Mouse (Mus musculus) heart, postnatal 25 days (tissue): Measurements from ENCODE around the gene Snx10. TPM values are rescaled to one million over a fixed set of nuclear protein-coding genes. Genes with fewer than 3 reads are reported as not detected.
"Not testable (repeated sequence)": the region's sequence is repeated elsewhere in the genome, so short reads cannot be mapped to it uniquely, and the experiment has no call there.

Source experiments
- DNase-seq: peaks from one replicate; pipeline ENCODE4 v3.0.0; 2022; ENCODE audit warnings: low spot score
- intact Hi-C: fragments of 180-260 bp; cut with DNase I; formaldehyde crosslinking; loops from one replicate; pipeline ENCODE4 v1.15.1; 2025
- total RNA-seq, 2 experiments: library from RNA; stranded (reverse); gene quantifications; 2 replicates each; pipeline ENCODE4 v1.2.3; 2021

Snx10 gene
- total RNA-seq = 10 to 100 TPM; 10.2 to 11.3 TPM

DNA sequence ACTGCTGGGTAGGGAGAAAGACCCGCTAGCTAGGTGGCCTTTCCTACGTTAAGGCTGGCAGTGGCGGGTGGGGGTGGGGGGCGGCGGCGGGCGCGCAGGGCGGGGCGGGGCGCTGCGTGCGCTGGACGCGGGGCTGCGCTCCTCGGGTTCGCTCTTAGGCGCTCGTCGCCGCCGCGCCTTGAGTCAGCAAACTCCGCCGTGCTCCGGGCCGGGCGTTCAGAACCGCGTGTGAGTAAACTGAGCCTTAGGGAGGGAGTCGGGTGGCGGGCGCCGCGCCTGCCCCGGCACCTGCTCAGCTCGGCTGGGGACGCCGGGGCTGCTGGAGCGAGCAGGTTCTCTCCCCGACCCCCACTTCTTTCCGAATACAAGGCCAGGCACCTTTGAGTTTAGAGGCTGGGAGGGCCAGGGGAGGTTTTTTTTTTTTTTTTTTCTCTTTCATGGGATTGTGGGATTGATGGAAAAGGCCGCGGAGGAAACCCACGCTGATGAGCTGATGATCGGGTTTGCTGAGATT lies at the start of gene Snx10:
Snx10 (plus strand) TSS at position 95 of the 514 bp plus-strand sequence.
- intact Hi-C loops = no loop called here
- peak; percentile 23 for DNase-seq

- intact Hi-C loops = no loop called here
Measured at GRCm38 (mm10) chr6:51479136-51479731, 44.5 kb upstream of the Snx10 start.

DNA sequence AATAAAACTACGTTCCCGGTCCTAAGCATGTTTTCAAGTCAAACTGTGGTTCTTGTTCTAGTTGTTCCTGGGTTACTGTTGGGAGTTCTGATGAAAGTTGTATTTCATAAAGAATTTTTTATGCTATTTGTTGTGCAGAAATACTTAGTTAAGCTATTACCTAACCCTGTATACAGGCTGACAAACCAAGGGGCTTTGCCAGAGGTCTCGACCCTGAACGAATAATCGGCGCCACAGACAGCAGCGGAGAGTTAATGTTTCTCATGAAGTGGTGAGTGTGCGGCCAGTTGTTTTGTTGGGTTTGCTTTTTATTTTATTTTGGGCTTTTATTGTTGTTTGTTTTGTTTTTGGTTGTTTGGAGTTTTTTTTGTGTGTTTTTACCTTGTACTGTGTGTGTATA lies 42.2 kb upstream of the Snx10 start:
- no peak for DNase-seq
- intact Hi-C loops = no loop called here

More at GRCm38 (mm10) chr6:51479136-51479731, 44.5 kb upstream of the Snx10 start:
- DNase-seq = no peak

- intact Hi-C loops = no loop called here
Measured at GRCm38 (mm10) chr6:51483861-51484260, 39.8 kb upstream of the Snx10 start.

GRCm38 (mm10) chr6:51484556-51484955 lies 39.1 kb upstream of the Snx10 start:
- DNase-seq, intact Hi-C loops: not testable (repeated sequence)

More at GRCm38 (mm10) chr6:51483861-51484260, 39.8 kb upstream of the Snx10 start:
- no peak for DNase-seq

DNA sequence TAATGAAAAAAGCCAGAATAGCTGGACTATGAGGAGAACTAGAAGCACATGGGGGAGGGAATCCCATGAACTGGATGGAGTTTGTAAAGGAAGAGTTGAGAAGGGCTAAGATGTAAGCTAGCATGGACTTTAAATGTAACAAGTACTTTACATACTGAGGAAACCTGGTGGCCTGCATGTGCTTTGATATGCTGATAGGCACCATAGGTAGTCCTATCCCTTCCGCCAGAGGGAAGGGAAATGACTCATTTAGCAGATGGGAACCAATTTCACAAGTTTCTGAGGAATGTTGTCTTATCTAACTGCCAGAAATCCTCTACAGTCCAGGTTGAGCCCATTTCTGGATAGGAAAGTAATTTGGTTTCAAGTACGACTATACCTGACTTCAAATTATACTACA lies 38.1 kb upstream of the Snx10 start:
- intact Hi-C loops = no loop called here
- DNase-seq = no peak

GRCm38 (mm10) chr6:51486076-51486710 lies 37.5 kb upstream of the Snx10 start:
- intact Hi-C loops = no loop called here

GRCm38 (mm10) chr6:51486731-51487130 lies 37.0 kb upstream of the Snx10 start:
- intact Hi-C loops = no loop called here
- no peak for DNase-seq

More at GRCm38 (mm10) chr6:51486076-51486710, 37.5 kb upstream of the Snx10 start:
- DNase-seq = no peak

- intact Hi-C loops = no loop called here
- DNase-seq = peak; percentile 57
Measured at GRCm38 (mm10) chr6:51489787-51490186, 33.9 kb upstream of the Snx10 start.

DNA sequence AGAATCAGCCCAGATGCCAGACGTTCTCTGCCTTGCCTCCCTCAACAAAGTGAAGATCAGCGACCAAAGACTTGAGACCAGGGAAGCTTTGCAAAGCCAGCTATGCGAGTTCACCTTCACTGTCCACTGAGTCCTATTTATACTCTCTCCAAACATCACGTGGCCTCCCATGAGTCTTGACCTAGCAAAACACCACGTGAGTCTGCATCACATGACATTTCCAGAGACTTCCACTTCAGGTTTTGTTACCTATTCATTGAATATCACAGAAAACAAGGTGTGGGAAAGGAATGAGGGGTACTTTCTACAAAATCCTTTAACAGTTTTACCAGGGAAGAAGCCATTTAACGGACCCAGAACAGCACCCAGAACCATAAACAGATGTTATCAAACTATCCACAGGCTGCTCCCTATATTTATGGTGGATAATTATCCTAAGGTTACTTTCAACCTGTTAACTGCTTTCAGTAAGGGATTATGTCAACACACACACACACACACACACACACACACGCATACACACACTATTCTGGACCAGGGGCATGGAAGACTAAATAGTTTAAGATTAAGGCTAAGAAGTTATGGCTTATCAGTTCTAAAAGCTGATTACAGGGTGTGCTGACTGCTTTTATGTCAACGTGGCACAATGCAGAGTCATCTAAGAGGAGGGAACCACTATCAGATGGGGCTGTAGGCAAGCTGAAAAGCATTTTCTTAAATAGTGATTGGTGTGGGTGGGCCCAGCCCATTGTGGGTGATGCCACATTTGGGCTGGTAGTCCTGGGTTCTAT lies 26.2 kb upstream of the Snx10 start:
- intact Hi-C loops = no loop called here
- DNase-seq = no peak

DNA sequence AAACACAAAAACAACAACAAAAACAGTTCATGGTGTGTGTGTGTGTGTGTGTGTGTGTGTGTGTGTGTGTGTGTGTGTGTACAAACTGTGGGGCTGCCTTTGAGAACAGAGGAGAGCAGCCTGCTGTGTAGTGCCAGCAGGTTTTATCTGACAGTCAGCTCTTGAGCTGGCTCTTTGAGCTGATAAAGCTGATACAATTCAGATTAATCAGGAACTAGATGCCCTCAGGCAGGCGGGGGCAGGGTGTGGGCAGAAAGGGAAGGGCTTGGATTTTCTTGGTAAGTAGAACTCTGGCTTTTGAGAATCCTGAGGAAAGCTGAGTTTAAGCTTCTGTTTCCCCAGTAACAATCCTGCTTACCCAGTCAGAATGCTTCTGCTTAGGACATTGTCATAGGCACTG lies 18.0 kb upstream of the Snx10 start:
- intact Hi-C loops = loop anchor here (5.0 kb wide), 1 partner anchor 123 kb away; no protein-coding TSS in a partner anchor
- no peak for DNase-seq

GRCm38 (mm10) chr6:51507556-51507955 lies 16.1 kb upstream of the Snx10 start:
- intact Hi-C loops = loop anchor here (5.0 kb wide), 1 partner anchor 125 kb away; no protein-coding TSS in a partner anchor
- no peak for DNase-seq

- peak; percentile 44 for DNase-seq
- intact Hi-C loops = loop anchor here (5.0 kb wide), 1 partner anchor 127 kb away; no protein-coding TSS in a partner anchor
Measured at GRCm38 (mm10) chr6:51508750-51509648, 14.7 kb upstream of the Snx10 start.

GRCm38 (mm10) chr6:51510094-51510493 lies 13.6 kb upstream of the Snx10 start:
- intact Hi-C loops = loop anchor here (2.0 kb wide), 2 partner anchors 33 to 71 kb away; no protein-coding TSS in a partner anchor

DNA sequence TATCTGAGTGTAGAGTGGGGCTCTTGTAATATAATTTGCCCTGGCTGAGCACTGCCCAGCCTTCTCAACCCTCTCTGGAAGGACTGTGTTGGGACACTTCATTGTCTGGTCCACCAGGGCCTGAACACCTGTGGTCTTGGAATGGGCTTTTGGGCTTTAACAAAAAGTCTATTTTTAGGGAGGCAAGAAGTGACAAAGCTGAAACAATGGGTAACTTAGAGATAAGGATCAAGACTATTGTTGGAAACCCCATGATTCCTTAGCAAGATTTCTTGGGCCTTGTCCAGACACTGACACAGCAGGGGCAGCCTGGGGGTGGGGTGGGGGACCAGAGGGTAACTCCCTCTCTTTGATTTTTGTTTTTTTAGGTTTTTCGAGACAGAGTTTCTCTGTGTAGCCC lies 12.8 kb upstream of the Snx10 start:
- intact Hi-C loops = loop anchor here (2.0 kb wide), 2 partner anchors 32 to 70 kb away; no protein-coding TSS in a partner anchor
- no peak for DNase-seq

More at GRCm38 (mm10) chr6:51510094-51510493, 13.6 kb upstream of the Snx10 start:
- DNase-seq = peak; percentile 10

- intact Hi-C loops = no loop called here
- DNase-seq = no peak
Measured at GRCm38 (mm10) chr6:51513745-51514144, 10.0 kb upstream of the Snx10 start.

DNA sequence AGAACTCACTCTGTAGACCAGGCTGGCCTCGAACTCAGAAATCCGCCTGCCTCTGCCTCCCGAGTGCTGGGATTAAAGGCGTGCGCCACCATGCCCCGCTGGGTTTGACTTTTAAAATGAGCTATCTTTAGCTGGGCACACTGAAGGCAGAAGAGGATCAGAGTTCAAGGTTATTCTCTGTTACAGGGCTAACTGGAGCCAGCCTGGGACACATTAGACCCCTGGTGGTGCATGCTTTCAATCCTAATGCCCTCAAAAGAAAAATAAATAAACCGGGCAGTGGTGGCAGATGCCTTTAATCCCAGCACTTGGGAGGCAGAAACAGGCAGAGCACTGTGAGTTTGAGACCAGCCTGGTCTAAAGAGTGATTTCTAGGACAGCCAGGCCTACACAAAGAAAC lies 8.8 kb upstream of the Snx10 start:
- intact Hi-C loops = no loop called here
- no peak for DNase-seq

DNA sequence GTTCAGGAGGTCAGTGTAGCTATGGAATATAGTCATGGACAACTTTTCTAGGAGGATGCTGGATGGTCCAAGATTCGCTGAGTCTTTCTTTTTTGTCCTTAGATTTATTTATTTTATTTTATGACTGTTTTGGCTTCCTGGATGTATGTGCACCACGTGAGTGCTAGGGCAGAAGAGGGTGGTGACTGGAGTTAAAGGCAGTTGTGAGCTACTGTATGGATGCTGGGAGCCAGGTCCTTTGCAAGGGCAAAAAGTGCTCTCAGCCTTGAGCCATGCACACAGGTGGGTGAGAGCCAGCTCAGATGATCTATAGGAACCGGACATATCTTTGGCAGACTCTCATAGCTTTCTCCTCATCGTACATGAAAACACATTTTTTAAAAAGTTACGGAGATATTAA lies 391 bp upstream of the Snx10 start:
- intact Hi-C loops = no loop called here
- no peak for DNase-seq

- DNase-seq = no peak
- intact Hi-C loops = no loop called here
Measured at GRCm38 (mm10) chr6:51524321-51524931, 725 bp downstream of the Snx10 start.
